Mouse (Mus musculus) 3T3-L1 (cell line): ENCODE results near the gene Kctd2.
A peak's percentile ranks its signal among the peaks of the same experiment; 100 is the strongest.
"Not testable (repeated sequence)": the region's sequence is repeated elsewhere in the genome, so short reads cannot be mapped to it uniquely, and the experiment has no call there.

Experiments
- DNase-seq: peaks from one replicate; pipeline ENCODE4 v3.0.0-alpha.2; 2015; ENCODE audit warnings: low read depth, low spot score

Kctd2 gene

GRCm38 (mm10) chr11:115439326-115439725, 19.4 kb downstream of the Kctd2 start:
- DNase-seq = peak; percentile 63

- peak; percentile 23 for DNase-seq
These were observed 20.1 kb downstream of the Kctd2 start, which contains the start of gene Trim80 for GRCm38 (mm10) chr11:115439906-115440595. TSS of gene Trim80 (plus strand) at chr11:115440545.

- no peak for DNase-seq
These were observed 21.5 kb downstream of the Kctd2 start for GRCm38 (mm10) chr11:115441417-115441816.

- no peak for DNase-seq
These were observed 27.0 kb downstream of the Kctd2 start for GRCm38 (mm10) chr11:115446906-115447305.

- DNase-seq = no peak
These were observed 27.5 kb downstream of the Kctd2 start for GRCm38 (mm10) chr11:115447321-115447885.

- no peak for DNase-seq
These were observed 28.1 kb downstream of the Kctd2 start for GRCm38 (mm10) chr11:115448075-115448474.

- no peak for DNase-seq
These were observed 29.1 kb downstream of the Kctd2 start for GRCm38 (mm10) chr11:115448998-115449397.

GRCm38 (mm10) chr11:115450176-115450575, 30.2 kb downstream of the Kctd2 start:
- DNase-seq = no peak

GRCm38 (mm10) chr11:115451781-115452241, 31.9 kb downstream of the Kctd2 start:
- no peak for DNase-seq

GRCm38 (mm10) chr11:115452281-115452860, 32.4 kb downstream of the Kctd2 start:
- DNase-seq = no peak

GRCm38 (mm10) chr11:115453306-115453705, 33.4 kb downstream of the Kctd2 start:
- no peak for DNase-seq

GRCm38 (mm10) chr11:115454822-115455221, 34.9 kb downstream of the Kctd2 start:
- DNase-seq = not testable (repeated sequence)

- no peak for DNase-seq
These were observed 35.7 kb downstream of the Kctd2 start for GRCm38 (mm10) chr11:115455619-115456018.

- no peak for DNase-seq
These were observed 36.3 kb downstream of the Kctd2 start for GRCm38 (mm10) chr11:115456182-115456581.

GRCm38 (mm10) chr11:115457405-115457804, 37.5 kb downstream of the Kctd2 start:
- DNase-seq = no peak

- no peak for DNase-seq
These were observed 41.0 kb downstream of the Kctd2 start for GRCm38 (mm10) chr11:115460976-115461375.

- no peak for DNase-seq
These were observed 41.9 kb downstream of the Kctd2 start for GRCm38 (mm10) chr11:115461846-115462242.

- DNase-seq = no peak
These were observed 42.4 kb downstream of the Kctd2 start, which contains the start of gene Slc16a5 for GRCm38 (mm10) chr11:115462243-115462891. TSS of gene Slc16a5 (plus strand) at chr11:115462474.

GRCm38 (mm10) chr11:115463397-115463796, 43.5 kb downstream of the Kctd2 start:
- no peak for DNase-seq

- no peak for DNase-seq
These were observed 44.9 kb downstream of the Kctd2 start for GRCm38 (mm10) chr11:115464851-115465250.

- peak; percentile 85 for DNase-seq
These were observed 47.3 kb downstream of the Kctd2 start for GRCm38 (mm10) chr11:115467217-115467618.

GRCm38 (mm10) chr11:115472183-115472582, 52.3 kb downstream of the Kctd2 start:
- no peak for DNase-seq
